Mouse (Mus musculus): ENCODE results near the gene Thsd1.

Thsd1 gene

DNA sequence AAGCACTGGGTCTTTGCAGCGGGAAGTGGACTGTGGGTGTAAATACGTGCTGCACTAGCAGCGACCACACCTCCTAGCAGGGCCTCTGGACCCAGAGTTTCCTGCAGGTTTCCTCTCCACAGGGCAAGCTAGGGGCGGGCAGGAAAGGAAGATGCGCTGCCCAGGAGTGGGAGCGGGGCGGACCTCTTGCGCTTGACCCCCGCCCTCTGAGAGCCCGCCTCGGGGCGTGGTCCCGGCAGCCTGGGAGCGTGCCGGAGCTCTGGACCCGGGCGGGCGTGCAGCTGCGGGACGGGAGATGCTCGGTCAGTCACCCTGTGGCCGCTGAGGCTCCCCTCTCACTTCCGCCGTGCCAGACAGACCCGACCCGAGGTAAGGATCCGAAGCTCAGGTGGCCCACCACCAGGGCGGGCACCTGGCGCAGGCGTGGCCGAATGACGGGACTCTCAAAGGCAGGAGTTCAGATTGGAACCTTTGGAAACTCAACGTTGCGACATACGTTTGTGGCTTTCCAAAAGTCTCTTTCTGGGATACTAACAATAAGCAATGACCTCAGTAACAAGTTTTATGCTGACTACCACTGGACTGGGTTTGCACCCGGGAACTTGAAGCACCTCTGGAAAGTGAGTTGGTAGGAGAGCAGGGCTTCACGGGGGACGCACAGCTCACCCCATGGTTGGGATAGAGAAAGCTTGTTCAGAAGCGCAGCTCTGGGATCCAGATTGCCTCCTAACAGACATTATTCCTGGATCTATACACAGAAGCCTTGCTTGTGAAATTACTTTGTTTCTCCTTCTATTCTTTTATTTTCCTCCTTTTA is at the start of gene Thsd1:
TSS of gene Thsd1 (plus strand) at position 253 of the 817 bp plus-strand sequence.
- DNase-seq (ENCODE audit: low spot score), result no peak

DNA sequence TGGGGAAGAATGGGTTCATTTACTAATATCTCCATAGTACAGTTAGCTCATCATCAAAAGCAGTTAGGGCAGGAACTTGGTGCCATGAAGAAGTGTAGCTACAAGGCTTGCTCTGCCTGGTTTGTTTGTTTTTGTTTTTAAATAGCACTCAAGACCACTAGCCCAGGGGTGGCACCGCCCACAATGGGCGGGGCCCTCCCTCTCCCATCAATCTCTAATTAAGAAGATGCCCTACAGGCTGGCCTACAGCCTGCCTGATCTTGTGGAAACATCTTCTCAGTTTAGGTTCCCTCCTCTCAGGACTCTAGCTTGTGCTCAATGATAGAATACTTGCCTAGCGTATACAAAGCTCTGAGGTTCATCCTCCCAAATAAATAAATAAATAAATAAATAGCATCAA is 42.2 kb upstream of the Thsd1 start:
- no peak for DNase-seq (ENCODE audit: low spot score)

DNA sequence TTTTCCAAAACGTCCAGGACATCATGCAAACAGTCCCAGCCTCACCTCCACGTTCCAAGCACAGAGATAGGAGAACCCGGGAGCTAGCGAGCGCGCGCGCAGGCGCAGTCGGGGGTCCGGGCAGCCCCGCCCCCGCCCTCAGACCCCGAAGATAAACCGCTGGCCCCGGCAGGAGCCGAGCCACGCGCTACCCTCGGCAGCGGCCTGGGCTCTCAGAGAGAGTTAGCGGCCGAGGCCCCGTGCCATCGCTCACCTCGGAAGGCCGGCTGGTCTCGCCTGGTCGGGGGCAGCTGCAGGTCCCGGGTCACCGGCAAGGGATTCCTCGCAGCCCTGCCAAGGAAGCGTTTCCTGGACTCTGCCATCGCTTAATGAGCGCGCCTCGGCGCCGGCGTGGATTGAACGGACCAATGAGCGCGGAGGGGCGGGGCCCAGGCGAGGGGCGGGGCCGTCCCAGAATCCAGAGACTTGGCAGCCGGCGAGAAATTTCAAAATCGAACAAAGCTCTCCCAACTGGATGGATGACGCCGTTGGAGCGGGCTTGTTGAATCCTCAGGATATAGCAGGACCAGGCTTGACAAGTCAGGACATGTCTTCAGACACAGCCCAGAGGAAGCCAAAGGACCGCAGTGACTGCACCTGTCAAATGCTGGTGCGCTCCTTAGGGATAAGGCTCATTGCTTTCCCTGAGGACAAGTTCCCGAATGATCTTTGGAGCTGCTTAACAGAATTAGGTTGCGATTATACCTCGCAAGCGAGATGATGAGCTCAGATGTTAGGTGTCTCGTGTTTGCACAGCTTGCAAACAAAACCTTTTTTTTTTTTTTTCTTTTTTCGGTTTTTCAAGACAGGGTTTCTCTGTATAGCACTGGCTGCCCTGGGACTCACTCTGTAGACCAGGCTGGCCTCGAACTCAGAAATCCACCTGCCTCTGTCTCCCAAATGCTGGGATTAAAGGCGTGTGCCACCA is 41.4 kb upstream of the Thsd1 start, which contains the start of gene Ckap2:
TSS of gene Ckap2 (minus strand) at position 389 of the 967 bp plus-strand sequence.
- peak; percentile 57 for DNase-seq (ENCODE audit: low spot score)

DNA sequence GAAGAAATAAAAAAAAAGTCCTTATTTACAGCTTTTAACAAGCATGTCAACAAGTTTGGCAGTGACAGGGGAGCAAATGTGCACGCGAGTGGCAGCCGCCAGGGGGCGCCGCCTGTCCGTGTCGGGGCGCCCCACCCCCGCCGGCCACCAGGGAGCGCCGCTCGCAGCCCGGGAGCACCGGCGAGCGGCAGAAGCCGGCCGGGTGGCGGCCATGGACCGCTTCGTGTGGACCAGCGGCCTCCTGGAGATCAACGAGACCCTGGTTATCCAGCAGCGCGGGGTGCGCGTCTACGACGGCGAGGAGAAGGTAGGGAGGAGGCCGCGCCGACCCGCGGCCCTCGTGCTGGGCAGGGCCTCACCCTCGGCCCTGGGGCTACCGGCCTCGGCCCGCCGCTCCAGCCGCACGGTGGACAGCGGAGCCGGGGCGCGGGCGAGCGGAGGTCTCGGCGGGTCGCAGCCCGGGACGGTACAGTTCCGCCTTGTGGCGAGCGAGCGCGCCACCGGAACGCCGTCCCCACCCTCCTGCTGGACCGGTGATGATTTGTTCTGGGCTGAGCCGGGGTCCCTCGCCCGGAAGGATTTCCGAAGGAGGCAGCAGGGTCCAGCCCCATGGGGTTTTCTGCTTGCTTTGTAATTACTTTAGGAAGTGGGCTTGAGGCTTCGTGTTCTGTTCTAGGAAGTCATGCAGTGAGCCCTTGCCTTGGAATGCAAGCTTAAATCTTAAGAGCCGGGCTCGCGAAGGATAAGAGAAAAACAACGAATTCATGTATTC is 34.3 kb upstream of the Thsd1 start, which contains the start of gene Vps36:
TSS of gene Vps36 (plus strand) at position 150 of the 772 bp plus-strand sequence.
- DNase-seq (ENCODE audit: low spot score), result peak; percentile 68

DNA sequence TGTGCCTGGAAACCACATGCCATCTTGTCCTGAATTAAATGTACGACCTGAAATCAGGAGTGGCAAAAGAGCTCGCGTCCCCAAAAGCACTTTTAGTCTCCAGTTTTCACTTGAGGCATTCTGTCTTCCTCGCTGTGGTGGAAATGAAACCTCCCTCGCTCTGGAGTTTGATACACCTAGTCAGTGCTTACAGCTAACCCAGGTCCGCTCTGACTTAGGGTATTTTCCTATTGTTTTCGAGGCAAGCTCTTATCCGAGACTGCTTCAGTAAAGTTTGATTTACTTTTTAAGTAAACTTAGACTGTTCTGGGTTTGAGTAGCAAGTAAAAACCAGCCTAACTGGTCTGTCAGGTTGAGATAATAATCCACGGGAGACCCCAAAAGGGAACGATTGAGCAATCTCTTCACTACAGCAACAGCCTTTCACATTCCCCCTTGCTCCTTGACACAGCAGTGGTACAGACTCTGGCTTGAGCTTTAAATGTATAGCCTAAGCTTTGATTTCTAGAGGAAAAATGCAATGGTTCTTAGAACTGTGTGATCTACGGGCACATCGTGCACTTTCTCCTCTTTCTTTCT is 33.6 kb upstream of the Thsd1 start:
- no peak for DNase-seq (ENCODE audit: low spot score)

DNA sequence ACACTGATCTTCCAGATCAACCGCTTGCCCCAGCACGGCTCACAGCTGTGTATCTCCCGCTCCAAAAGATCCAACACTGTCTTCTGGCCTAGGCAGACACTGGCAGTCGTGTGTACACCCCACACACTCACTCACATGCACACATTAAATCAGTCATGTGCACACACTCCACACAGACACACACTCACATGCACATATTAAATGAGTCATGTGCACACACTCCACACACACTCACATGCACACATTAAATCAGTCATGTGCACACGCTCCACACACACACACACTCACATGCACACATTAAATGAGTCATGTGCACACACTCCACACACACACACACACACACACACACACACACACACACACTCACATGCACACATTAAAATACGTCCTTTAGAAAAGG is 29.2 kb upstream of the Thsd1 start:
- DNase-seq (ENCODE audit: low spot score), result no peak

DNA sequence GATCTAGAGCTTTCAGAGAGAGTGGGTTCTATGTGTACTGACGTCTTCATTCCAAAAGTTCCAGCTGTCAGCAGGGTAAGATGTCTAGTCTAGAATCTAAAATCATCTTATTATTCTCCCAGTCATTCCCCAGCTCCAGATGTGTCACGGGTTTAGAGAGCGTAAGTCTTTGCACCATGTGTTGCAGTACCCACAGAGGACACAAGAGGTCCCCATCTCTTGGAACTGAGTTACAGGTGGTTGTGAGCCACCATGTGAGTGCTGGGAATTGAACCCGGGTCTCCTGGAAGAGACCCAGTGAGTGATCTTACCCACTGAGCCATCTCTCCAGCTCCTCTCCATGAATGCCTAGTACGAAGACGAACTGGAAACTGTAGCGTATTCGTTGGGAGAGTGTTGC is 27.6 kb upstream of the Thsd1 start:
- DNase-seq (ENCODE audit: low spot score), result no peak

DNA sequence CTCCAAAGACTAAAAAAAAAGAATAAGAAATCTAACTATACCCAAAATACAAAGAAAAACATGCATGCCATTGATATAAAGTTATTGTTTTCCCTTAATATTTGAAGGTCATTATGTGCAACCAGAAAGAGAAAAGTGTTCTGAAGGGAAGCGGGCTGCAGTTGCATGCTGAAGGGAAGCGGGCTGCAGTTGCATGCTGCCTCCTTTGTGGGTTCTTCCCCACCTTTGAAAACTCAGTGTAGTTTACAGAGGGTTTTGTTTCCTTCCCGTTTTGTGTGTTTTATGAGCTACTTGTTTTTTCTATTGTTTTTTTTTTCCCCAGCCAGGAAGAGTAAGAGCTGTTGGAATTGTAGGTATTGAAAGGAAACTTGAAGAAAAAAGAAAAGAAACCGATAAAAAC is 19.6 kb upstream of the Thsd1 start:
- DNase-seq (ENCODE audit: low spot score), result no peak

DNA sequence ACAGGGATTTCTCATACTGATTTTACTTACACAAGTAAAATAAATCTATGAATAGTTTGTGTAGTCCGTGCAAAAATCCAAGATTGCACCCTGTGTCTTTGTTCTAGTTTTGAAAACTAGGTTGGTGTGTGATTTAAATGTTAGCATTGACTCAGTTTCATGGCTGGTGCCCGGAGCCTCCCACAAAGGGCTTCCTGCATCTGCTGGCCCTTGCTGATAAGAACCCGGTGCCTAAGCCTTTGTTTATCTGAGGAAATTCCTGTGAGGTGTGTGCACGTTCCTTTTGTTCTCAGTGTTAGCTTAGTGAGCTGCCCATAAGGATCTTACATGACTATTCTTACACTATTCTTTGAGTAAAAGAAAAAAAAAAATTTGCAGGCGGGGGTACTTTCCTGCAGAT is 18.1 kb upstream of the Thsd1 start:
- DNase-seq (ENCODE audit: low spot score), result no peak

DNA sequence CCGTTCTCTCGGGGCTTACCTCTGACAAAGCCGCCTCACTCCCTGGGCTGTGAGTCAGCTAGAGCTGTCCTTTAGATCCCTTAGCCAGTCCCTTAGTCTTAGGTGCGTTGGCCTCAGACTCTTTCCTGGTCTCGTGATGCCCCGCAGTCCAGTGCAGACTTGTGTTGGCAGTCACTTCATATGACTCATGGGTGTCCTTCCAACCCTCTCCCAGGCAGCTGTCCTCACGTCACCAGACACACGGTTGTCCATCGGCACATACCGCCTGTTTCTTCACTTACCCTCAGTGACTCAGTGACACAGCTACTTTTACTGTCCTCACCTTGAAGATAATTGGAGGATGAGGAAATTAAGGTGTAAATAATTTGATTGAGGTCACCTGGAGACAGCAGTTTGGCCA is 12.3 kb upstream of the Thsd1 start:
- no peak for DNase-seq (ENCODE audit: low spot score)

DNA sequence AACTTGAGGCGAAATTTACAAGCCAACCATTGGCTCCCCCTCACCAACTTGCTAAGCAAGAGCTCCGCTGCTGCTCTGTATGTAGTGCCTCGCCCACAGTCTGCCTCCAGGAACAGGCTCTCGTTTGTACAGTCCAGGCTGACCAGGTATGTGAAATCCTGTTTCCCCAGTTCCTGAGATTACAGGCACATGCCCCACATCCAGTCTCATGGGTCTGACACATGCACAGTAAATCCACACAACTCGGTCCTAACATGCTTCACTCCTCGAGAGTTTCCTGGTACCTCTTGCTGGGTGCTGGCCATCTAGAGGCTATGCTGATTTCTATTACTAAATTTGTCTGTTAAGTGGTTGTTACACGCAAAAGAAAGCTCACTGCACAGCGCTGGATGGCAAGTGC is 752 bp upstream of the Thsd1 start:
- DNase-seq (ENCODE audit: low spot score), result no peak

DNA sequence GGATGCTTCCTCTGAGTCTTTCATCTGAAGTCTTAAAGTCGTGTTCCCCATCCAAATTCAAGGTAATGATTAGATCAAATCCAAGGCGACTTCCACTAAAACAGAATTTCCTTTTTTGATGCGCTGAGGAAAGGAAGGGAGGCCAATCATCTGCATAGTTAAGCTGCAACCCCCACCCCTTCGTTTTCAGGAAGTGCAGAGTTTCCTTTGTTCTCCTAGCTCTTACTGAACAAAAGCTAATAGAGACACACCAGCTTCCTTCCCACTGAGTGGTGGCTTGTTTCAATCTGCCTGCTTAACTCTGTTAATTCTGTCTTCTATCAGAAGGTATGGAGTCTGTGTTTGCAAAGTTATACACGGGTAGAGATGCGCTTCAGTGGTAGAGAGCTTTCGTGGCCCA is 1.5 kb downstream of the Thsd1 start:
- no peak for DNase-seq (ENCODE audit: low spot score)

DNA sequence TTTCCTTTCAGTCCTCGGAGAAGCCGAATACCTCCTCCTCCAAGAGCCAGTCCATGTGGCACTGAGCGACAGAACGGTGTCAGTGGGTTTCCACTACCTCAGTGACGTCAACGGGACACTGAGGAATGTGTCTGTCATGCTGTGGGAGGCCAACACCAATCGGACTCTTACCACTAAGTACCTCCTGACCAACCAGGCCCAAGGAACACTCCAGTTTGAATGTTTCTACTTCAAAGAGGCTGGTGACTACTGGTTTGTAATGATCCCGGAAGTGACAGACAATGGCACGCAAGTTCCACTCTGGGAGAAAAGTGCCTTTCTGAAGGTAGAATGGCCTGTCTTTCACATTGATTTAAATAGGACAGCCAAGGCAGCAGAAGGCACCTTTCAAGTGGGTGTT is 15.9 kb downstream of the Thsd1 start:
- DNase-seq (ENCODE audit: low spot score), result no peak

DNA sequence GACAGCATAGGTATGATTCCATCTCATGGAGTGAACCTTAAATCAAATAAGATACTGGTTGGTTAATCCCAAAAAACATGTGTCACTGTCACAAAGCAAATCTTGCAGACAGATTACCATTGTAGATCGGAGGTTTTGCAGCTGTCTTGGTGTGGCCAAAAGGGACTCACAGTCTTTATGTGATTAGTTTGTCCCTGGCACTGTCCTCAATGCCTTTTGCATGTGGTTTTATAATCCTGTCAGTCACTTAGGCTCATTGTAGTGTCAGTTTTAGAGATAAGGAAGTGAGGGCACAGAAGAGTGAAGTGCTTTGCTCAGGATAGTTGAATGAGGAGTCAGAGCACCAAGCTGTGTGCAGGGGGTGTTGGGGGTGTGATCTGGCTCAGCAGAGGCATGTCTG is 18.6 kb downstream of the Thsd1 start:
- DNase-seq (ENCODE audit: low spot score), result no peak

DNA sequence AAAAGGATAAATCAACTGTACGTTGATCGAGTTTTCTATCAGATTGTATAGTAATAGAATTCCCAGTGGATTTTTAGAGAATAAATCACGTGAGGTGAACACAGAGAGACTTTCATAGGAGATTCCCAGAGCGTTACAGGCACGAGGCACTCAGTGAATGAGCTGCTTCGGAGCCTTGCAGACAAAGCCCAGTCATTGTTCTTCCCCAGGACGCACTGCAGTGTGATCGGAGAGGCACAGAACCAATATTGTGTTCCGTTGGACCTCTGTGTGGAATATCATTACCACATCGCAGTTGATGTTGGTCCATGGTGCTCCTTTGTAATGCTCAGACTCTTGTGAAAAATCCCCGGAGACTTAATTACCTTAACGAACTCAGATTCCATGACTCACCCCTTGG is 20.8 kb downstream of the Thsd1 start:
- no peak for DNase-seq (ENCODE audit: low spot score)

DNA sequence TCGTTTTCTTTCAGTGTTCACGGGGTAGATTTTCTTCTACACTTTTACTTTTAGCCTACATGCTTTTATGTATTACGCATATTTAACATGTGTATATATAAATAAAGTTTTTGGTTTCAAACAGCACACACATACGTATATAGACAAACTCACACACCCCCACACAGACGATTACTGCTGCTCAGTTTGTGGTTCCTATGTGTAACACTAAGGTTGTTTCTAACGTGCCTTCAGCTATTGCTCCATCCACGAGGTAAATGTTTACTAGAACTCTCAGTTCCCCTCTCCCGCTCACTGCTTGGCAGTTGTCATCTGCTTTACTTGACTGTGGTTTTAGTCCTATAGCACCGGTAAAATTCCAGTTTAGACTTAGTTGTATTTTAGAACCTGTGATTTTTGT is 22.0 kb downstream of the Thsd1 start:
- no peak for DNase-seq (ENCODE audit: low spot score)

DNA sequence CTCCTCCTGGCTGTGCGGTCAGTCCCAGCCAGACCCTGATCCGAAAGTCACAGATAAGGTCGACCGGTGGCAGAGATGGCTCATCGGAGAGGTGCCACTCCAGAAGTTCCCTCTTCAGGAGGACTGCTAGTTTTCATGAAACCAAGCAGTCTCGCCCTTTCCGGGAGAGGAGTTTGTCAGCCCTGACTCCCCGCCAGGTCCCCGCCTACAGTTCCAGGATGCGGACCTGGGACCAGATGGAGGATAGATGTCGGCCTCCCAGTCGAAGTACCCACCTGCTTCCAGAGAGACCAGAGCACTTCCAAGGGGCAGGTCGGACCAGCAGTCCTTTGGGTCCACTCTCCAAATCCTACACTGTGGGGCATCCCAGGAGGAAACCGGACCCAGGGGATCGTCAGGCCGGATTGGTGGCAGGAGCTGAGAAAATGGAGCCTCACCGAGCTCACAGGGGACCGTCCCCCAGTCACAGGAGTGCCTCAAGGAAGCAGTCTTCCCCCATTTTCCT is 31.9 kb downstream of the Thsd1 start:
- DNase-seq (ENCODE audit: low spot score), result no peak

DNA sequence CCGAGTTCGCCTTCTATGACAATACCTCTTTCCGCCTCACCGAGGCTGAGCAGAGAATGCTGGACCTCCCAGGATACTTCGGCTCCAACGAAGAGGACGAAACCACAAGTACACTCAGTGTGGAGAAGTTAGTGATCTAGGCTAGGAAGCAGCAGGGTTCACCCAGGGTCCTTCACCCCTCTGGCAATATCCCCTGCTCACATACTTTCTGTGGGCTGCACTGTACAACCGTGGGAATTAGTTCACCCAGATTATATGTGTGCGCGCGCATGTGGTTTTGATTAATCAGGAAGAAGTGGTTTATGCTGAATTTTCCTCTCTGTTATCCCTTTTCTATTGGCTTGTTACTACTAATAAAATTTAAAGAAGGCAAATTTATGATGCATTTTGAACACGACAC is 32.4 kb downstream of the Thsd1 start:
- no peak for DNase-seq (ENCODE audit: low spot score)

DNA sequence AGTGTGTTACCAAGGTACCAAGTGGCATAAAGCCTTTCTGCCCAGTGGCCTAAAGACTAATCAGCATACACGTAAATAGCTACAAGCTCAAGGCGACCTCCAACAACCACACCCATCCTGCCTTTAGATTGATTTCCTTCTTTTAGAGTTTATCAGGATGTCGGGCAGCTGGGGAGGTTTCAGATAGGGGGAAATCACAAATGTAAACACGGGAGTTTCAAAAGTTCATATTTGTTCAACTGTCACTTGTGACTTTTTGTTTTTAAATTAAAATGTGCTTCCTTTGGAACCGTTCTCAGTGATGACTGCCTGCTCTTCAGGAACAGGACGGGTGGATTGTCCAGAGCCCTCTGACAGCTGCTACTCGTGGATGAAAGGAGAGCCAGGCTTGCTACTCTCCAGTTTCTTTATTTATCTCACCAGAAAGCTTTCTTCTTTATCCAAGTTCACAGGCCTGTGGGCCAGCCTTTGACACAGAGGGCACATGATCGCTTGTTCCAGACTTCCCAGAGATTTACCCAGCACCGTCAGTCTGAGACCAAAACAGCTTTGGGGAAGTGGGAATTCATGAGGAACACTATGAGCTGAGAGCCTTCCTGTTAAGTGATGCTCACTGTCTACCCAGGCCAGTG is 33.1 kb downstream of the Thsd1 start:
- no peak for DNase-seq (ENCODE audit: low spot score)

DNA sequence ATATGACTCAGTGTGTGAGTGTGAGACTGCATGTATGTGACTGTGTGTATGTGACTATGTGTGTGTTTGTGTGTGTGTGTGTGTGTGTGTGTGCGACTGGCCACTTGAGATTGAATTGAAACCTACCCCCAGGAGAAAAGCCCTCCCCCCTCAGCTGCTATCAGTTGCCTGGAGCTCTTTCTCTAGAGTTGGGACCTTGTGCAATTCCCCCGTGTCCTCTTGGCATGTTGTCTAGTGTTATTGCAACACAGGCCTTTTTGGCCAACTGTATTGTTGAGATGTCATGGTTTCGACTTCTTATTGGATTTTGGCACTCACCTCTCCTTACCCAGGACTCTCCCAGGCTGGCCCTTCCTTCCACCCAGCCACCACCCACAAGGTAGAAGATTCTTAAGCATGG is 35.2 kb downstream of the Thsd1 start:
- DNase-seq (ENCODE audit: low spot score), result no peak

DNA sequence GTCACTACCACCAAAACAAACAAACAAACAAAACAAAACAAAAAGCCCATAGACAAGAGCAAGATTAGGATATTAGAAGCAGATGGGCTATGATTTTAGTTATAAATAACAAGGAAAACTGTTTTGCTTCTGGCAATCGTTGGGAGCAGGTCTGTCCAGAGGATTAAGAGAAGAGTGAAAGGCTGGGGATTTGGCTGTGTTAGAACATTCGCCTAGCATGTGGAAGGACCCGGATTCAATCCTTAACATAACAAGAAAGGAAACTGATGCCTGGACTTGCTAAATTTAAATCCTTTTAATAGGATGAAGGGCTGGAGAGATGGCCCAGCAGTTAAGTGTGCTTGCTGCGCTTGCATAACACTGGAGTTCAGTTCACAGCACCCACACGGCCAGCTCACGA is 37.2 kb downstream of the Thsd1 start:
- DNase-seq (ENCODE audit: low spot score), result no peak
